Mouse (Mus musculus) hindbrain, embryonic 10.5 days (tissue): ENCODE results near the gene Bhlhe40. TPM values are rescaled to one million over a fixed set of nuclear protein-coding genes. Genes with fewer than 3 reads are reported as not detected.

Experiments
- DNase-seq: peaks from one replicate; pipeline ENCODE4 v3.0.0-alpha.2; 2017; ENCODE audit warnings: low spot score
- H3K27ac ChIP-seq: fragments of 300-500 bp; sonication (generic); 2 replicates; pipeline ENCODE4 v1.5.1; 2016; ENCODE audit warnings: mild to moderate bottlenecking, moderate library complexity
- H3K27me3 ChIP-seq: fragments of 300-500 bp; sonication (generic); 2 replicates; pipeline ENCODE4 v1.6.1; 2016; ENCODE audit warnings: mild to moderate bottlenecking; ENCODE audit not compliant: poor library complexity, insufficient read depth, severe bottlenecking
- H3K36me3 ChIP-seq: fragments of 300-500 bp; sonication (generic); 2 replicates; pipeline ENCODE4 v1.6.1; 2016; ENCODE audit warnings: mild to moderate bottlenecking, moderate library complexity
- H3K4me1 ChIP-seq: fragments of 300-500 bp; sonication (generic); replicated peaks from 2 replicates; pipeline ENCODE4 v1.6.1; 2016; ENCODE audit warnings: mild to moderate bottlenecking
- H3K4me3 ChIP-seq: fragments of 300-500 bp; sonication (generic); 2 replicates; pipeline ENCODE4 v1.5.1; 2016; ENCODE audit warnings: mild to moderate bottlenecking, moderate library complexity
- H3K9me3 ChIP-seq: fragments of 300-500 bp; sonication (generic); 2 replicates; pipeline ENCODE4 v1.6.1; 2016; ENCODE audit warnings: mild to moderate bottlenecking, moderate library complexity
- WGBS: fragments of 180-500 bp; shearing (Covaris S2); methylation state at CpG from one replicate; pipeline ENCODE4 v1.1.7; 2016; 5-methylcytosine and 5-hydroxymethylcytosine counted together
- polyA plus RNA-seq: library from polyadenylated mRNA; unstranded; fragments of >200 nt; fragmentation: Nextera tagmentation; extraction: Ambion mirVana; gene quantifications from 2 replicates; pipeline ENCODE4 v1.2.1, GENCODE M21; 2016

The Bhlhe40 gene
- polyA plus RNA-seq, 1 experiment from 2014 or later, result 1.7 TPM

GRCm38 (mm10) chr6:108658051-108658415, 2.4 kb upstream of the Bhlhe40 start:
- peak; percentile 34 for DNase-seq
- Histone ChIP-seq H3K4me3 (peak overlapping the region; percentile 14; the same call in 1 of the 2 replicates), H3K4me1 (peaks cover 34% of the 10 kb centered on the region), H3K27me3 (peaks cover 50% of the 10 kb centered on the region), H3K36me3 (no peaks in the 10 kb centered on the region), H3K9me3 (no peaks in the 10 kb centered on the region), H3K27ac (no peak overlapping the region; the same call in 1 of the 2 replicates)
- 54% methylated on average over 3 of the region's 3 CpGs for WGBS

GRCm38 (mm10) chr6:108658416-108659201, 1.8 kb upstream of the Bhlhe40 start:
- H3K9me3 ChIP-seq, result no peaks in the 10 kb centered on the region
- H3K4me1 ChIP-seq, result peaks cover 34% of the 10 kb centered on the region
- WGBS, result under 1% methylated on average over 31 of the region's 31 CpGs
- H3K27me3 ChIP-seq, result peaks cover 56% of the 10 kb centered on the region
- DNase-seq, result peak; percentile 63
- H3K27ac ChIP-seq, result peak overlapping the region; percentile 87
- H3K4me3 ChIP-seq, result peak overlapping the region; percentile 64
- H3K36me3 ChIP-seq, result no peaks in the 10 kb centered on the region

GRCm38 (mm10) chr6:108659221-108659725, 1.2 kb upstream of the Bhlhe40 start:
- peaks cover 34% of the 10 kb centered on the region for H3K4me1 ChIP-seq
- H3K9me3 ChIP-seq, result no peaks in the 10 kb centered on the region
- H3K27ac ChIP-seq, result peak overlapping the region; percentile 87
- H3K4me3 ChIP-seq, result peak overlapping the region; percentile 64
- DNase-seq, result peak; percentile 87
- H3K27me3 ChIP-seq, result peaks cover 60% of the 10 kb centered on the region
- under 1% methylated on average over 42 of the region's 42 CpGs for WGBS
- H3K36me3 ChIP-seq, result no peaks in the 10 kb centered on the region

- under 1% methylated on average over 31 of the region's 35 CpGs for WGBS
- Histone ChIP-seq H3K27ac (peak overlapping the region; percentile 87), H3K4me1 (peaks cover 34% of the 10 kb centered on the region), H3K9me3 (no peaks in the 10 kb centered on the region), H3K36me3 (0 out of 2 replicates have a peak, but pooled peaks cover 3% of the 10 kb centered on the region), H3K27me3 (peaks cover 65% of the 10 kb centered on the region), H3K4me3 (peak overlapping the region; percentile 64)
- peak; percentile 71 for DNase-seq
Measured at GRCm38 (mm10) chr6:108659726-108660205, 663 bp upstream of the Bhlhe40 start.

GRCm38 (mm10) chr6:108660878-108661389, 505 bp downstream of the Bhlhe40 start:
- H3K4me3 ChIP-seq, result peak overlapping the region; percentile 64
- peaks cover 77% of the 10 kb centered on the region for H3K27me3 ChIP-seq
- H3K36me3 ChIP-seq, result peaks cover 5% of the 10 kb centered on the region; the same call in 1 of the 2 replicates
- H3K9me3 ChIP-seq, result no peaks in the 10 kb centered on the region
- peaks cover 34% of the 10 kb centered on the region for H3K4me1 ChIP-seq
- no peak for DNase-seq
- H3K27ac ChIP-seq, result peak overlapping the region; percentile 87
- 2% methylated on average over 18 of the region's 18 CpGs for WGBS

- Histone ChIP-seq H3K4me1 (peaks cover 34% of the 10 kb centered on the region), H3K27me3 (peaks cover 79% of the 10 kb centered on the region), H3K4me3 (peak overlapping the region; percentile 64), H3K9me3 (no peaks in the 10 kb centered on the region), H3K27ac (no peak overlapping the region), H3K36me3 (peaks cover 5% of the 10 kb centered on the region; the same call in 1 of the 2 replicates)
- peak; percentile 82 for DNase-seq
- 2% methylated on average over 17 of the region's 17 CpGs for WGBS
Measured at GRCm38 (mm10) chr6:108661412-108661811, 983 bp downstream of the Bhlhe40 start.

GRCm38 (mm10) chr6:108661890-108662289, 1.5 kb downstream of the Bhlhe40 start:
- H3K4me3 ChIP-seq, result no peak overlapping the region
- H3K4me1 ChIP-seq, result peaks cover 34% of the 10 kb centered on the region
- no peak for DNase-seq
- 58% methylated on average over 6 of the region's 6 CpGs for WGBS
- peaks cover 79% of the 10 kb centered on the region for H3K27me3 ChIP-seq
- H3K36me3 ChIP-seq, result peaks cover 5% of the 10 kb centered on the region; the same call in 1 of the 2 replicates
- no peak overlapping the region for H3K27ac ChIP-seq
- no peaks in the 10 kb centered on the region for H3K9me3 ChIP-seq

GRCm38 (mm10) chr6:108662314-108663240, 2.1 kb downstream of the Bhlhe40 start:
- 76% methylated on average over 15 of the region's 15 CpGs for WGBS
- peaks cover 36% of the 10 kb centered on the region for H3K4me1 ChIP-seq
- H3K27ac ChIP-seq, result no peak overlapping the region
- no peak overlapping the region for H3K4me3 ChIP-seq
- H3K9me3 ChIP-seq, result no peaks in the 10 kb centered on the region
- peaks cover 5% of the 10 kb centered on the region; the same call in 1 of the 2 replicates for H3K36me3 ChIP-seq
- peaks cover 79% of the 10 kb centered on the region for H3K27me3 ChIP-seq
- DNase-seq, result no peak

GRCm38 (mm10) chr6:108663241-108664194, 3.1 kb downstream of the Bhlhe40 start:
- H3K36me3 ChIP-seq, result peaks cover 5% of the 10 kb centered on the region; the same call in 1 of the 2 replicates
- 87% methylated on average over 8 of the region's 8 CpGs for WGBS
- H3K27ac ChIP-seq, result no peak overlapping the region
- peaks cover 39% of the 10 kb centered on the region for H3K4me1 ChIP-seq
- H3K4me3 ChIP-seq, result no peak overlapping the region
- H3K27me3 ChIP-seq, result peaks cover 76% of the 10 kb centered on the region
- H3K9me3 ChIP-seq, result no peaks in the 10 kb centered on the region
- DNase-seq, result no peak

GRCm38 (mm10) chr6:108664533-108665150, 4.2 kb downstream of the Bhlhe40 start:
- H3K9me3 ChIP-seq, result no peaks in the 10 kb centered on the region
- no peak for DNase-seq
- WGBS, result 83% methylated on average over 24 of the region's 24 CpGs
- peaks cover 5% of the 10 kb centered on the region; the same call in 1 of the 2 replicates for H3K36me3 ChIP-seq
- no peak overlapping the region for H3K27ac ChIP-seq
- peaks cover 33% of the 10 kb centered on the region for H3K4me1 ChIP-seq
- no peak overlapping the region for H3K4me3 ChIP-seq
- H3K27me3 ChIP-seq, result peaks cover 84% of the 10 kb centered on the region

- H3K4me1 ChIP-seq, result peaks cover 24% of the 10 kb centered on the region
- 68% methylated on average over 5 of the region's 5 CpGs for WGBS
Measured at GRCm38 (mm10) chr6:108665587-108665986, 5.2 kb downstream of the Bhlhe40 start.

More at GRCm38 (mm10) chr6:108665587-108665986, 5.2 kb downstream of the Bhlhe40 start:
- Histone ChIP-seq H3K36me3 (peaks cover 5% of the 10 kb centered on the region; the same call in 1 of the 2 replicates), H3K9me3 (no peaks in the 10 kb centered on the region), H3K4me3 (no peak overlapping the region), H3K27me3 (peaks cover 85% of the 10 kb centered on the region), H3K27ac (no peak overlapping the region)
- no peak for DNase-seq
